Mouse (Mus musculus): ENCODE results near the gene Adipor2. TPM values are rescaled to one million over a fixed set of nuclear protein-coding genes. Genes with fewer than 3 reads are reported as not detected.
"Not testable (repeated sequence)": the region's sequence is repeated elsewhere in the genome, so short reads cannot be mapped to it uniquely, and the experiment has no call there.

Adipor2 gene
- total RNA-seq (2014; fragmentation: Nextera tagmentation) (58.4 and 62.3 TPM in 2 replicates), total RNA-seq (2017) (75.4 and 85.1 TPM in 2 replicates)

DNA sequence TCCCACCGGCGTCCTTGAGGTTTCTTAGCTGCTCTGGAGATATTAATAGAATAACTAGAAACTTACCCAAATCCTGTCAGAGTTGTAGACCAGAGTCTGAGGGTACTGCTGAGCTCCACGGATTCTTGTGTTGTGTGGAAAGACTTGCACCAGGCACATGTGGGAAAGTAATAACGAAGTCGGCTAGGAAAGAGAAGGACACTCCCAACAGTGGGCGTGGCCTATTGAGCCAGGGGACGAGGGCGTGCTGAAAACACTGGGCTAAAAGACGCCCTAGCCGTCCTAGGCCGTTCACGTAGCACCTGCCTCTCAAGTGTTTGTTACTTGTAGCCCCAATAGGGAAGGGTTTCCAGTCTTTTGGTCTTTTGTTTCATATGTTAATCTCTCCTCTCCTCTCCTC lies at the start of gene Adipor2:
Gene Adipor2, minus strand, starts transcription at position 351 of the 400 bp plus-strand sequence.
- peak; percentile 76 for ATAC-seq (replicated peaks; ENCODE audit: poor library complexity, severe bottlenecking)

DNA sequence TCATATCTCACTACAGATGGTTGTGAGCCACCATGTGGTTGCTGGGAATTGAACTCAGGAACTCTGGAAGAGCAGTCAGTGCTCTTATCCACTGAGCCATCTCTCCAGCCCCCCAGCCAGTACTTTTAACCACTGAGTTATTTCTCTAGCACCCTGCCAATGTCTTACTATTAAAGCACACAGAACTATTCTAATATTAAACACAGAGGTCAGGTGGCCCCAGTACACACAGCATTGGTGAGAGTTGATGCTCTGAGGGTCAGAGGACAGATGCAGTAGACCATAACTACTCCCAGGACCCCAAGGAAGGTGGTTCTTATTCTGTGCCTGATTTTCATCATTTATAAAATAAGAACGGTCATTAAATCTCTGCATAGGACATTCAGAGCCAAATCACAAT lies 48.7 kb upstream of the Adipor2 start:
- ATAC-seq (replicated peaks; ENCODE audit: poor library complexity, severe bottlenecking) = no peak

DNA sequence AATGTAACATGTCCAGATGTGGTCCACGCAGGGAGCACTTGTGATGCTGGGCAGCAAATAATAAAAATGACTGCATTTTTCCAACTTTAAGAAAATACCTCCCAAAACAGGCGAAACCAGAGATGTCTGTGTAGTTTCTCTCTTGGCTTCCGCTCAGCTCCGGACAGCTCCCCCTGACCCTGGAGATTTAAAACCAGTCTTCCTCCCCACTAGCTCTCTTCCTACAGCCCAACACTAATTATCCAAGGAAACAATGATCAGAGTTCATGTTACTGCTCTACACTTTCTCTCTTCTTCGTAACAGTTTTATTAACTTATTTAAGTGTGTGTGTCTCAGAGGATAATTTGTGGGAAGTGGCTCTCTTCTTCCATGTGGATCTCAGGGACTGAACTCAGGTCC lies 42.9 kb upstream of the Adipor2 start:
- no peak for ATAC-seq (replicated peaks; ENCODE audit: poor library complexity, severe bottlenecking)

DNA sequence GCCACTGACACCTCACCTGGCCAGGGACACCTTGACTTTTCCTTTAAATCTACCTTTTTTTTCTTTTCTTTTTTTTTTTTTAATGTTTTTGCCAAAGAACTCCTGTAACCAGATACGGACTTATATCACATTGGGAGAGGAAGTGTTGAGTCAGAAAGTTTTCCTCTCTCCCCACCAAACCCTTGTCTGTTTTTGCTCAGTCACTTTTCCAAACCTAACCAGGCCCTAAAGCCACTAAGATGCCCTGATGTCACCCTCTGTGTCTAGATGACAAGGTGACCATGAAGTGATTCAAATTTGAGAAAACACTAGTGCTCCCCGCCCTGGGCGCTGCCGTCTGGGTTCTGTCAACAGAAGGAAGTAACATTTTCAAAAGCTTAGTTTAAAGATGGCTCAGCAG lies 41.5 kb upstream of the Adipor2 start:
- ATAC-seq (replicated peaks; ENCODE audit: poor library complexity, severe bottlenecking) = peak; percentile 14; the same call in 1 of the 2 replicates

DNA sequence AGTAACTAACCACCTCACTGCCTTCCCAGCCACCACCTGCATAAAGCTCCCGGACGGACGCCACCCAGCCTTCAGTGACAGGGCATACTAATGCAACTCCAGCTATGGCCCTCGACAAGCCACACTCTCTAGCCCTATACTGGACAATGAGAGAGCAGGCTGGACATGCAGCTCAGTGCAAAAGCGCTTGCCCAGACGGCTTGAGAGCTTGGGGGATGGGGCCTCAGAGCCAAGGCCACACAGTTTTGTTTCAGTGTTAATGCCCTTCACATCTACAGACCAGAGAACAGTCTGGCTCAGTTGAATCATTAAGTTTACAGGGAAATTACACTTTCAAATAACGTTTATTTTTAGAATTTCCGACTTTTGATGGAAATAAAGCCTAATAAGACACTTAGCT lies 40.7 kb upstream of the Adipor2 start:
- ATAC-seq (replicated peaks; ENCODE audit: poor library complexity, severe bottlenecking) = no peak

DNA sequence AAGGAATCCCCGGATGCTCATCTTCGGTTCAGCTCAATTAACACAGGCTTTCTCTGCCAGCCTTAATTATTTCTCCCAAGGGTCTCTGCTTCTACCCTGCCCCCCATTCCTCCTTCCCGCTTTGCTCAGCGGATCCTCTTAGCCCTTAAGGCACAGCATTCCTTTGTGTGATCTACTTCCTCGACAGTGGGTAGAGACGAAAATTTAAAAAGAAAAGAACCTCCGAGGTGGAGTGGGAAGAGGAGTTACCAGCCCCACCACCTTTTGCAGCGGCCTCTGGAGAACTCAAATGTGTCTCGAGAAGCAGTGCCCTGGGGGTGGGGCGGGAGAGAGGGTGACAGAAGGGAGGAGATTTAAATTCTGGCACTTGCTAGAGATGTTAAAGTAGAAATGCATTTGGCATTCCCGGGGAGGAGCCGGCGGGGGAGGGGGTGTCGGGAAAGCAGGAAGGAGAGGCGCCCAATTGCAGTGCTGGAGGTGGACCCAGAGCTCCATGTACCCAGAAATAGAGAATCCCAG lies 34.5 kb upstream of the Adipor2 start:
- no peak for ATAC-seq (replicated peaks; ENCODE audit: poor library complexity, severe bottlenecking)

DNA sequence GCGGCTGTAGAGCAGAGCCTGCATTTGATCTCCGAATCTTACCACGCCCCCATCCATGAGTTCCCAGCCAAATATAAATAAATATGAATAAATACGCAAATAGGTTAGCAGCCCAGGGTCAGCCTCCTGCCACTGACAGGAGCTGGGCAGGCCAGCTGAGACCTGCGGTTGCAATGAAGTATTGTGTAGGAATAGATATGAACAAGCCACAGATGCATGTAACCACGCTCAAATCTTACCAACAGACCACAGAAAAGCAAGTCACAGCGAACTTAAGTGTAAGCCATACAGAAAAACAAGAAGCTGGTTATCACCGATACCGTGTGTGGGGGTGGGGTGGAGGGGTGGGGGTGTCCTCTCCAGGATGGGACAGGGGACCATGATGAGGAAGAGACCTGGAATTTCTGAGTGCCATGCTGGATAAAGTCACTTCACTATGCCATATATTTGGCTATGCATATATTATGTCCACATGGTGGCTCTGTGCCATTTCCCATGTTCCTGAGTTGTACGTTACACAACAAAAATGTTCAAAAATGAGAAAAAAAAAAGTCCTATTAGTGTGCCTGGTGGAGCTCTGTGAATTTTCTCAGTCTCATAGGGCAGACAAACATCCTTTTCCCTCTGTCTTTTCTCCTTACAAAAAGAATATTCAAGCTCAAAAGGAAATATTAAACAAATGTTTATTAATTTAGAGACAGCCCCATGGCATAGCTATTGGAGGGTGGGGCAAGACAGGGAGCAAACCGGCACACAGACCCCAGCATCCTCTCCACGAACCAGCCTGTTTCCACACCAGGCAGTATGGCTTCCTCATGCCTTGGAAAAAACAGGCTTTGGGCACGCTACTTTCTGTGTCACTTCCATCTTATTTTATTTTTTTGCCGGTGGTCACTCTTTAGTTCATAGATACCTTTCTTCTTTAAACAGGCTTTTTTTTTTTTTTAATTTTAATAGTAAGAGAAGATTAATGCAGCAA lies 33.8 kb upstream of the Adipor2 start:
- peak; percentile 65 for ATAC-seq (replicated peaks; ENCODE audit: poor library complexity, severe bottlenecking)

DNA sequence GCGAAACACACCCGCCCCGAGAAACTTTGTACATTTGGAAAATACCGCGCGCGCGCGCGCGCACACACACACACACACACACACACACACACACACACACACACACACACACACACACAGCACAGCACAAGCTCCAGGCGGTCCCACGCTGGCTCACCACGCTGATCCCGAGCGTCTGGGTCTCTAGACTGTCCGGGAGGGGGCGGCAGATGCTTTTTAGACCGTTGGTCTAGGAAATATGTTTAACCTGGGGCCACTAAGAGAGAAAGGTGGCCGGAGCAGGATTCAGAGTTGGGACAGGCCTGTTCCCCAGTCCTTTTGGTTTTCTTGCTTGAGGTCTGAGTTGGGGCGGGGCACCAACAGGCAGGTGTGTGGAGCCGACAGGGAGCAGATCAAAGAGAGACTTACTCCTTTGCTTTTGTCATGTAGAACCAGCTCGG lies 31.6 kb upstream of the Adipor2 start:
- ATAC-seq (replicated peaks; ENCODE audit: poor library complexity, severe bottlenecking) = peak; percentile 25

DNA sequence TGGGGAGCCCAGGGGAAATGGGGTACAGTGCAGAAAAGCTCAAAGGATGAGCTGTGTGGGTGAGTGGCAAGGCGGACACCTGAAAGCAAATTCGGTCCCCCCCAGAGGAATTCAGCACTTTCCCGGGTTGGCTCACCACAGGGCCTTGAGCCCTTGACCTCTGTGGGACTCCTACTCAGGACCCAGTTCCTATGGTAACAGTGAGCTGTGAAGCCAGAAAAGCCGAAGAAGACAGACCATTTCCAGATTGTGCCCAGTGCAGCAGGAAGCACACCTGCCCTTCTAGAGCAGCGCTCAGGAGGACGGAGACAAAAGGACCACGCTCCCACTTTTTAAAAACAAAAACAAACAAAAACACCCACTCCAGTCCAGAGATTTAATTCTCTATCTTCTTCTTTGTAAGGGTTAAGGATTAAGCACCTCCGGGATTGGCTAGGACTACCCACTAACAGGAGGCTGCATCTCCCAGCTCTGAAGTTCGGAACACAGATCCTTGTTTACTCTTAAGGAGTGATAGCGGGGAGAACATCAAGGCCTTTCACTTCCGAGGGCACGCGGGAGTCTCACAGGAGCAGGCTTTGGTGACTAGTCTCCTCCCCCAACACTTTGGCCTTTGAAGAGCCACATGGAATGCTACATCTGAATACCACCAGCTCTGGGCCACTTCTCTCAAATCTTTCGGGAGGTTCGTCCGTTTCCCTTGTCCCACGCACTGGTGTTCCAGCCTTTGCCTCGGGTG lies 31.0 kb upstream of the Adipor2 start:
- no peak for ATAC-seq (replicated peaks; ENCODE audit: poor library complexity, severe bottlenecking)

DNA sequence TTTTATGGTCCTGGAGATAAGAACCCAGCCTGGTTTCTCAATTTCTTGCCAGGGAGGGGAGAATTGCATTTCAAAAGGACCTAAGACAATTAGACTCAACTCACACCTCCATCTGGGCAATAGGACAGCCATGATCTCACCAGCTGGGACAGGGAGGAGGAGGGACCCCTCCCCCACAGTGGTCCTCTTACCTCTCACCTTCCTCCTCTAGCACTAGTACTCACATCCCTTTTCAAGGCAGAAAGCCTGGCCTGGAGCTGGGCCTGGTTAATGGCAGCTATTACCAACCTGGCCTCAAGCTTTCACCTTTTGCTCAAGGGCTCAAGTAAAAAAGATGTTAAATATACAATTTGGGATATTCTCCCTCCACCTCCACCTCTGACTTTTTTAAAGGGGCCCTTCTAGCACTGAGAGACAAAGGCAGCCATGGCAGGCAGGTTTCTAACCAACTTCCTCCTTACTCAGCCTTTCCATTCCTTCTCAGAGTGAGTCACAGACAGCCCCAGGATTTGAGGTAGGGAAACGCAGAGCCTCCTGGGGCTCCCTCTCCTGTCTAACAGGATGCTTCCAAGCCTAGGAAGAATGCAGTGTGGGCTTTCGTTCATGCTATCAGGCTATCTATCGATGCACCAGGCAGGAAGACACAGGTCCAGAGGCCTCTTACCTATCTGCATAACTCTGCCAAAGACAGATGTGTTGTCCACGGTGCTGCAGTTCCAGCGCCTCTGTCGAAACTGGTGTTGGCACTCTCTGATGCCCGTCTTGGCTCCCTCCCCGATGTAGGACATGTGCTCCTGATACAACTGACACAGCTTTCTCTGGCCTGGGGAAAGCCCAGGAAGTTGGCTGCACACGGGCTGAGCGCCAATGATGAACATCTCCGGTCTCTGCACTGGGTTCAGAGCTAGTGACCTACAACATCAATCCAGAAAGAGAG lies 28.4 kb upstream of the Adipor2 start:
- ATAC-seq (replicated peaks; ENCODE audit: poor library complexity, severe bottlenecking) = peak; percentile 29

DNA sequence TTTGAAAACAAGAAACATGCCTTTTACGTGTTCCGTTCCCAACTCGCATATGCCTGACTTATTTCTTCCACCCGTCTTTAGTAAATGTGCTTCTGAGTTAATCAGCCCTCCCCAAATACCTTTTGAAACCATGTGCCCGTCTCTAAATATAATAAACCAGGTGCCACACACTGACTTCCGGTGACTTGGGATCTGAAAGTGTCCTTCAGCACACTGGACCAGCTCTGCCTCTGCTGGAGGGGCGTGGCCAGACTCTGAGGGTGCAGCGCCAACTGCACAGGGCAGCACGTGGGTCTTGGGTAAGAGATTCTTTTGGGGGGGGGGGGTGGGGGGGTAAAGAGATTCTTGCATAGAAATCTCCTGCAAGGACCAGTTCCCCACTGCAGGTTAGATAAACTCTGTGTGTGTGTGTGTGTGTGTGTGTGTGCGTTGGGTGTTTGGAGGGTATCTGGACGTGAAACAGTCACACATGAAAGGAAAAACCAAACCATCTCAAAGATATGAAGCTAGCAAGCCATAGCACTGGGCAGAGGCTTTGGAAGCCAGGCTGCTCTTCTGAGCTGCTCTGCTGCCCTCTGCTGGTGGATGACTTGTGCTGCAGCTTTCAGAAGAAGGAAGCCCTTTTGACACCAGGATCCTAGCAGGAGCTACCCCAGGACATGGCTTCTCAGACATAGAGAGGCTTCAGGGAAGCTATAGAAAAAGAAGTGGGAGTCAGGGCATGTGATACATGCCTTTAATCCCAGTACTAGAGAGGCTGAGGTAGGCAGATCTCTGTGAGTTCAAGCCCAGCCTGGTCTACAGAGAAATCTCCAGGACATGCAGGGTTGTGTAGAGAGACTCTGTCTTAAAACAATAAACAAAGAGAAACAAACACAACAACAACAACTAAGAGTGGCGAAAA lies 26.5 kb upstream of the Adipor2 start:
- peak; percentile 78 for ATAC-seq (replicated peaks; ENCODE audit: poor library complexity, severe bottlenecking)

DNA sequence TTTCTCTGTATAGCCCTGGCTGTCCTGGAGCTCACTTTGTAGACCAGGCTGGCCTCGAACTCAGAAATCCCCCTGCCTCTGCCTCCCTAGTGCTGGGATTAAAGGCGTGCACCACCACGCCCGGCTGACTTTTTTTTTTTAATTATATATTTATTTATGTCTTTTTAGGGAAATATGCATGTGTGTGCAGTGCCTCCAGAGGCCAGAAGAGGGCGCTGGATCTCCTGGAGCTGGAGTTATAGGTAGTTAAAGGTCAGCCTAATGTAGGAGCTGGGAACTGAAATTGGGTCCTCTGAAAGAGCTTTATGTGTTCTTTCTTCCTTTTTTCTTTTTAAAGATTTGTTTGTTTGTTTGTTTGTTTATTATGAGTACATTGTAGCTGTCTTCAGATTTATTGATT lies 25.2 kb upstream of the Adipor2 start:
- not testable (repeated sequence) for ATAC-seq (replicated peaks; ENCODE audit: poor library complexity, severe bottlenecking)

DNA sequence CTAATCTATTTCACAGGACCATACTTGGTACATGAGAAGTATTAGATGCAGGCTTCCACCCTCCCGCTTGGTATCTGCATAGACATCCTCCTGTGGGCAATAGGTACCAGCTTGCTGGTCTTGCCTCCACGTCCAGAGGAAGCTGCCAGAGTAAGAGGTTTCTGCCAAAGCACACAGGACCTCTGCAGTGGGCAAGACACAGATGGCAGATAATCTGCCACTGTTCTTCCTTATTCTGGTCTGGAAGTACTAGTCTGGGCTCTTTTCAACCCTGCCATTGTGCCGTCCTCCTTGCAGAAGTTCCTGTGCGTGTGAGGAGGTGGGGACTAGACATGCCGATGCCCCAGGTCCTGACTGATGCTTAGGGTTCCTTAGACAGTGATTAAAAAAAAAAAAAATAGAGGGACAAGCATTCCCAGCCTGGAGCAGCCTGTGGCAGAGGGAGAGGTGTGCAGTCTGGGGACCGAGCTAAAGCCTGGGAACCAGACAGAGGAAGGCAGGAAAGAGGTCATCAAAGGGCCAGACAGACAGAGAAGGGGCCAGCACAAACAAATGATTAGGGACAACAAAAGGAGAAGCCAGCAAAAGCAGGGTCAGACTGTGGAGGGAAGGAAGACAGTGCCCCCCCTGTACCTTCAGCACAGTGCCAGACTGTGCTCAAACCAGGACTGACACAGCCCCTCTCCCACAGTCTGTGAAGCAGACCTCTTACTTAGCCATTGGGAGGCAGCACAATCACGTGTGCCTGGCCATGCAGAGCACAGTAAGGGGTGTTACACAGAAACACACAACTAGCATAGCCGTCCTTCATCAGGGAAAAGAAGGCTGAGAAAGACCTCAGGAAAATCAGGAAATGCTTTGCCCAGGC lies 20.6 kb upstream of the Adipor2 start:
- peak; percentile 46 for ATAC-seq (replicated peaks; ENCODE audit: poor library complexity, severe bottlenecking)

DNA sequence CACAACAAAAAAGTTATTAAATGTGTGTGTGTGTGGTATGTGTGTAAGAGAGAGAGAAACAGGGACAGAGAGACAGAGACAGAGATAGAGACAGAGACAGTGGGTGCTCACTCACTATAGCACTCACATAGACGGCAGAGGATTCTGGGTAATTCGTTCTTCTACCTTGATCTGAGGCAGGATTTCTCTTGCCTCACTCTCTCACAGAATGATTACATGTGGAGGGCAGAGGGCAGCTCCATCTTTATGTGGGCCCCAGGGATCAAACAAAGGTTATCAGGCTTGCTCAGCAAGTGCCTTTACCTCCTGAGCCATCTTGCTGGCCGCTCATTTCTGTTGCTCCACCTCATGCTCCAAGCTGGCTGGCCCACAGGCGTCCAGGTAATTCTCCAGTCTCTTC lies 16.9 kb upstream of the Adipor2 start:
- no peak for ATAC-seq (replicated peaks; ENCODE audit: poor library complexity, severe bottlenecking)

DNA sequence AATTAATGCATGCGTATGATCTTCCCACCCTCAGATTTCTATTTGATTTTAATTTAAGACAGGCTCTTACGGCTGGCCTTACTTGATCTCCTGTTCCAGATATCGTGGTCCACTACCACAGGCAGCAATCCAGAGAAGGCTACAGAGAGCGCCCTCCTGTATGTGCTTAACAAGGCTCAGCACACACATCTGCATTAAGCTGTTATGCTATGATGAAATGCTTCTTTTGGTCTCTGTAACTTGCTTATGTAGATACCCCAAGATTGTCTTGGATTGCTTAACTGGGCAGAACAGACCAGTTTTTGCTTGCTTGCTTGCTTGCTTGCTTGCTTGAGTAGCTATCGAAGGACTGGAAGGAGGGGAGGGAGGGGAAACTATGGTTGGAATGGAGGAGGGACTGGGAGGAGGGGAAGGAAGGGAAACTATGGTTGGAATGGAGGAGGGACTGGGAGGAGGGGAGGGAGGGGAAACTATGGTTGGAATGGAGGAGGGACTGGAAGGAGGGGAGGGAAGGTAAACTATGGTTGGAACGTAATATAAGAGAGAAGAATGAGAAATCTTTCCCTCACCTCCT lies 14.3 kb upstream of the Adipor2 start:
- 0 out of 2 replicates have a peak, but pooled peaks have one; percentile 21 for ATAC-seq (replicated peaks; ENCODE audit: poor library complexity, severe bottlenecking)

DNA sequence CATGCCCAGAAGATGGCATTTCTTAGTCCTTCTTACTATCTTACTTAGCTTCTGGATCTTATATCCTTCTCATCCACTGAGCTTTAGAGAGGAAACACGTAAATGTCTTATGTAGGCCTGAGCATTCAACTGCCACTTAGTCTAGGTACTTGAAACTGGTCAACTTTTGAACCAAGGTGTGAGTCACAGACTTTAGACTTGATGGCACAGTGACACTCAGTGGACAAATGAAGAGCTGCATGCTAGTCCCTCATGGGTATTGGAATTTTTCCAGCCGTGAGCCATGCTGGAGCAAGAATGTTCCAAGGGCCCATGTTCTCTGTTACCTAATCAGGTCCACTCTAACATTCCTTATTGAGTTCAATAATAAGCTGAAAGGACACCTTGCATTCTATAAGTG lies 13.0 kb upstream of the Adipor2 start:
- peak; percentile 79 for ATAC-seq (replicated peaks; ENCODE audit: poor library complexity, severe bottlenecking)

DNA sequence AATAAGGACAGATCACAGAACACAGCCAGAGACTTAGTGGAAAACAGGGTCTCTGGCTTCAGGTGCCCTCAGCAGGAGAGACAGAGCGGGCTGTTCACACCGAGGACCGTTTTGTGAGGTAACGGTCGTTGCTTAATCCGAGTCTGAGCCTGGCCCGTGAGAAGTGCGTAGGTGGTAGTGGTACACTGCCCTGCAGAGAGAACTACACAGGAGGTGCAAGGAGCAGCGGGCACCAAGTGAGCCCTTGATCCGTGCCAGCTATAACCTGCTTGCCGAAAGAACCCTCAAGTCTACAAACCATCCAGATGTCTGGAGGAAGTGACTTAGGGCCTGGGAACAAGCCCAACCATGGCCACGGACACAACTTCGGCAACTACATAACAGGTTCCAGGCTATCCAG lies 11.8 kb upstream of the Adipor2 start:
- ATAC-seq (replicated peaks; ENCODE audit: poor library complexity, severe bottlenecking) = no peak
